Mouse (Mus musculus): ENCODE results near the gene Sorcs1.

Sorcs1 gene

GRCm38 (mm10) chr19:50677903-50678896 is at the start of gene Sorcs1:
Gene Sorcs1, minus strand, starts transcription at chr19:50678646.
- DNase-seq (ENCODE audit: low read depth, low spot score), result no peak

- DNase-seq (ENCODE audit: low read depth, low spot score), result no peak
Observed at GRCm38 (mm10) chr19:50683277-50683676, 4.8 kb upstream of the Sorcs1 start.

- no peak for DNase-seq (ENCODE audit: low read depth, low spot score)
Observed at GRCm38 (mm10) chr19:50678946-50679345, 500 bp upstream of the Sorcs1 start.

- no peak for DNase-seq (ENCODE audit: low read depth, low spot score)
Observed at GRCm38 (mm10) chr19:50676578-50677524, 1.6 kb downstream of the Sorcs1 start.

DNA sequence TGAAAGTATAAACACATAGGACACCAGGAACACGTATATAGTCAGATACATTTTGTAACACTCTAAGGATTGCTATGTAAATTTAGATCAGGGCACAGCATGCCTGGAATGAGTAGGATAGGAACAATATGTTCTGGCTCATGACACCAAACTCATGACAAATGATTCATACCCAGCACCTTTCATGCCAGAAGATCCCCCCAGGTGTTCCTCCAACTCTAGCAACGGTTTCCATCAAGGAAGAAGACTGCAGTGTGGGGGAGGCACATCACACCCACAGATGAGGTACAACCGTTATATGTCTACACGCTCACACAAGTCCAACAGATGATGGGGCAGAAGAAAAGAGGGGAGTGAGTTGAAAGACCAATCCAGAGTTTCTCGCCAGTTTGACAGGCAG is 3.5 kb downstream of the Sorcs1 start:
- DNase-seq (ENCODE audit: low read depth, low spot score), result no peak

- DNase-seq (ENCODE audit: low read depth, low spot score), result no peak
Observed at GRCm38 (mm10) chr19:50667516-50667915, 10.9 kb downstream of the Sorcs1 start.

DNA sequence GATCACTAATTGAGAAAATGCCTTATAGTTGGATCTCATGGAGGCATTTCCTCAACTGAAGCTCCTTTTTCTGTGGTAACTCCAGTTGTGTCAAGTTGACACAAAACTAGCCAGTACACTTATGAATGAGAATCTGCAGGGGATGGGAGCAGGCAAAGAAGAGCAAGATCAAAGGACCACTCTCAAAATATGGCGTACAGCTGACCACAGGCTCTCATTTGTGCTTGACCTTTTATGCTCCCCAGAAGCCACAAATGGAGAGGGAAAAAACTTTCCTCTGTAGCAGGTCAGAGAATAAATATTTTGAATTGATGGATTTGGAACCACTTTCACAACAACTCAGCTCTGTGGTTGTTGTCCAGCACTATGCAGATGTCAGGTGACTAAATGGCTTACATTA is 14.1 kb downstream of the Sorcs1 start:
- no peak for DNase-seq (ENCODE audit: low read depth, low spot score)

GRCm38 (mm10) chr19:50659144-50659543 is 19.3 kb downstream of the Sorcs1 start:
- DNase-seq (ENCODE audit: low read depth, low spot score), result no peak

- DNase-seq (ENCODE audit: low read depth, low spot score), result no peak
Observed at GRCm38 (mm10) chr19:50652750-50653149, 25.7 kb downstream of the Sorcs1 start.

GRCm38 (mm10) chr19:50643836-50644235 is 34.6 kb downstream of the Sorcs1 start:
- no peak for DNase-seq (ENCODE audit: low read depth, low spot score)

DNA sequence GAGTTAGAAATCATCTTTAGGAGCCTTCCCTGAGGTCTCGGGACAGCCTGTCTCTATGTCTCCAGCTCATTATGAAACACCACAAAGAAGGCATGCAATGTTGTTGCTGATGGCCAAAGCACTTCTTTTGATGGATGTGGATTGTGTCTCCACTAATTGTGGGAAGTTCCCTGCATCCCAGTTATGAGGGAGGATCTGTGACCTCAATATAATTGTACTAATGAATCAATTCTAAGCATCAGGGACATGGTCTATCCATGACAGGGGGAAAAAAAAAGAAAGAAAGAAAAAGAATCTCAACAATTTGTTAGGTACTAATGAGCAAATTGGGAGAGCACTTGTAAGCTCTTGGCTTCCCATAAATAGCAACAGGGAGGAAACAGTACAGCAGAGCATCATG is 36.3 kb downstream of the Sorcs1 start:
- no peak for DNase-seq (ENCODE audit: low read depth, low spot score)

- DNase-seq (ENCODE audit: low read depth, low spot score), result no peak
Observed at GRCm38 (mm10) chr19:50640251-50641032, 38.0 kb downstream of the Sorcs1 start.

DNA sequence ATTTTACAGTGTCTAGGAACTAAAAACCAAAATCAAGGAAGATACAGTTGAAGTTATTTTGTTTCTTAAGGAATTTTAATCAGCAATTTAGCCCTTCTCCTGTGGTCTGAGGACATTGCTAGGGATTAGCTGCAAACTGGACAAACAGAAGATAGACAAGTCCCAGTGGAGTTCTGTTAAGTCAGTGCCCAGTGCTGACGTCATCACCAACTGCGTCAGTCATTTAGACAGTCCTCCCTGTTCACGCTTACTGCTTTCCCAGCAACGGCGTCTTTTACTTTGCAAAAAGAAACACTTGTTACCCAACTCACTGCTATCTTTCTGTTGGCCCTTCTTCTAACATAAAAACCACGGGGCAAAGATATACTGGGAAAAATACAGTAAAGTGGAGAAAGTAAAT is 40.3 kb downstream of the Sorcs1 start:
- no peak for DNase-seq (ENCODE audit: low read depth, low spot score)

GRCm38 (mm10) chr19:50614013-50614412 is 64.4 kb downstream of the Sorcs1 start:
- DNase-seq (ENCODE audit: low read depth, low spot score), result no peak

- no peak for DNase-seq (ENCODE audit: low read depth, low spot score)
Observed at GRCm38 (mm10) chr19:50611619-50612018, 66.8 kb downstream of the Sorcs1 start.

- no peak for DNase-seq (ENCODE audit: low read depth, low spot score)
Observed at GRCm38 (mm10) chr19:50603882-50604281, 74.6 kb downstream of the Sorcs1 start.

DNA sequence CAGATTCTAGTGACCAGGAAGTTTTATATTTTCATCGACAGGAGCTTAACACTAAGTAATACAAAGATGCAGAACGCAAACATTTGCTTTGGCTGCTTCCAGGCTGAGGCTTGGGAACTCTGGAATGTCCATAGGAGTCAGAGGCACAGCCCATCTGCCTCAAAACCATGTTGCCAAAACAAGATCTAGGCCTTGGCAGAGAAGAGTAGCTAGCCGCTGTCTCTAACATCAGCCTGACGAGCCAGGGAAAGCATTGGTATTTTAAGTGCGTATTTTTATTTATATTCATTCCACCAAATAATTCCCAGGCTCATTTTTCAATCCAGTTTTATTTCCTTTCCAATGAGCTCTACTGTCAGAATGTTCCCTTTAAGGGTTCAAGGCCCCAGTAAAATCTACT is 75.1 kb downstream of the Sorcs1 start:
- no peak for DNase-seq (ENCODE audit: low read depth, low spot score)

DNA sequence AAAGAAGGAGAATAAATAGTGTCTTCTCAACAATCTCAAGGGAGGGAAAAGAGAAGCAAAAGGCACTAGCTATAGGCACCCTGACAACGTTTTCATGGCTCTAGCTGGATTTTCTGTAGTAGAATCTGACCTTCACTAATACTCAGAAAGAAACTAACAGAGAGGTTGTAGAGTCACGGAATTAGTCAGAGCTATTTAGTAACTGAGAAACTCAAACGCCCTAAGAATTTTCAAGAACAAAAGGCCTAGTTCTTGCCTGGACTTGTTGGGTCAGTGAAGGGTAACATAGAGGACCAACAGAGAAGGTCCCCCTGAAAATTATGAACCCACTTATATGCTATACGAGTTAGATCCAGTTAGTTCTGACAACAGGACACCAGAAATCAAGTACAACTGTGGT is 81.1 kb downstream of the Sorcs1 start:
- no peak for DNase-seq (ENCODE audit: low read depth, low spot score)

GRCm38 (mm10) chr19:50586182-50586581 is 92.3 kb downstream of the Sorcs1 start:
- no peak for DNase-seq (ENCODE audit: low read depth, low spot score)

DNA sequence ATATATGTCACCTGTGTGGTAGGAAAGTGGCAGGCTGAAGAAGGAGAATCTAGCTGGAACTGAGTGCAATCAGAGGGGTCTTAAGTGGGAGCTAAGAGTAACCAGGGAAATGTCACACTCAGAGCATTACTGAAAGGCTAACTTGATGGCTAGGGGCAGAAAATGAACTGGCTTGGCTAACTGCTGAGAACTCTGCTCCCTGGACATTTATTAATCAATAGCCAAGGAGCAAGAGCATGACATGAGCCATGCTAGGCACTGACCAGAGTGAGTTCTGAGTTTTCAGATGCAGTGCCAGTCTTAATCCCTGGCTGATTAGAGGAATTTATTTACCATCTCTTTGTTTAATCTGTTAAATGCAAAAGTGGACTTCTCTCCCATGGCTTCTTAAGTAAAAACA is 95.5 kb downstream of the Sorcs1 start:
- DNase-seq (ENCODE audit: low read depth, low spot score), result no peak

DNA sequence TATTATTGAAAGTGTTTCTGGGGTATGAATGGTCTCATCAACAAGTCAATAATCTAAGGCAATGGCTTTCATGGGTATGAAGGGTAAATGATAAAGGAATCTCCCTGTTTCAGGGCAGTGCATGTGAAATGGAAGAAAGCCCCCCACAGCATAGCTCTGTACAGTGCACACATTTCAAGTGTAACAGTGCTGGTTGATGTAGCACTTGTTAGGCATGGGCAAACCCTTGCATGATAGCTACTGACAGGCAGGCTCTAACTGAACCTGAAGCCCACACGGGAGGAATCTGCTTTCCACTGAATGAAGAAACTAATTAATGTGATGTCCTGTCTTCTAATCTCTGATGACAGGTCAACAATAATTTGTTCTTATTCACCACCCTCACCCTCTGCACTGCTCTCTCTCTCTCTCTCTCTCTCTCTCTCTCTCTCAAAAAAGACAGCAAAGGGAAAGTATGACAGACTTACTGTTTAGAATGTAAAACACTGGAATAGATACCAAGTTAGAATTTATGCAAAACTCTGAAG is 108.7 kb downstream of the Sorcs1 start:
- no peak for DNase-seq (ENCODE audit: low read depth, low spot score)
